Mouse (Mus musculus) erythroblast, embryonic 14.5 days (primary cell): ENCODE data around the gene Htr1d. TPM values are rescaled to one million over a fixed set of nuclear protein-coding genes. Genes with fewer than 3 reads are reported as not detected.

Source experiments
- H3K27me3 ChIP-seq: 2 replicates; pipeline ENCODE4 v1.6.1; 2012; ENCODE audit warnings: inconsistent platforms; ENCODE audit not compliant: control insufficient read depth
- H3K36me3 ChIP-seq: 2 replicates; pipeline ENCODE4 v1.6.1; 2012; ENCODE audit warnings: mild to moderate bottlenecking, inconsistent platforms; ENCODE audit not compliant: control insufficient read depth
- H3K4me1 ChIP-seq: 2 replicates; pipeline ENCODE4 v1.6.1; 2012; ENCODE audit warnings: inconsistent platforms; ENCODE audit not compliant: control insufficient read depth
- H3K4me3 ChIP-seq: replicated peaks from 2 replicates; pipeline ENCODE3; 2012; ENCODE audit warnings: moderate library complexity, mild to moderate bottlenecking, inconsistent platforms
- H3K9me3 ChIP-seq: 2 replicates; pipeline ENCODE4 v1.6.1; 2012; ENCODE audit warnings: low read length, inconsistent platforms, mixed read lengths; ENCODE audit not compliant: control insufficient read depth
- GATA1 ChIP-seq: IDR thresholded peaks from 2 replicates; pipeline ENCODE4 v1.6.1; 2012; ENCODE audit warnings: low read length, inconsistent platforms, mixed read lengths
- TAL1 ChIP-seq: IDR thresholded peaks from 3 replicates; pipeline ENCODE4 v1.6.1; 2012; ENCODE audit warnings: low read length, inconsistent platforms, mixed read lengths
- polyA plus RNA-seq: library from polyadenylated mRNA; stranded (reverse); fragments of >175 nt; gene quantifications from 2 replicates; pipeline ENCODE4 v1.2.3, GENCODE M21; 2012

Htr1d gene
- polyA plus RNA-seq, 1 experiment, result not detected

DNA sequence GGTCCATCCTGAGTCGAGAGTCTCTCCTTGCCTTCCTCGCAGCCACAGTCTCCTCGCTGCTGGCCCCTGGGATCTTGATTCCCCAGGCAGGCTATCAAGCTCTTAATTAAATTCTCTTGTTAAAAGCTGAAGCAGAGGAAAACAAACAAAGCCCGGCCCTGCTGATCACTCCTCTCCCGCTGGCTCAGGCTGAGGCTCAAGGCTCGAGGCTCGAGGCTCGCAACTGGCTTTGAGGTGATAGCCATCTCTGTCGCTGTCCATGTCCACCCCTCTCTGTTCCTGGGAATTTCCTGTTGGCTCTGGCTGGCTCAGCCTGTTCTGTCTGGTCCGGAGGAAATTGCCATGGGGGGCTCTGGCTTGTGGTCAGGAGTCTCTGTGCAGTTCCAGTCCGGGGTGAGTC lies 4.4 kb upstream of the Htr1d start:
- no peak overlapping the region for H3K4me3 ChIP-seq
- TF ChIP-seq TAL1, result no peak
- no peak for TF ChIP-seq GATA1
- H3K27me3 ChIP-seq, result peaks cover 41% of the 10 kb centered on the region
- H3K4me1 ChIP-seq, result no peaks in the 10 kb centered on the region
- no peaks in the 10 kb centered on the region for H3K36me3 ChIP-seq
- no peaks in the 10 kb centered on the region for H3K9me3 ChIP-seq

DNA sequence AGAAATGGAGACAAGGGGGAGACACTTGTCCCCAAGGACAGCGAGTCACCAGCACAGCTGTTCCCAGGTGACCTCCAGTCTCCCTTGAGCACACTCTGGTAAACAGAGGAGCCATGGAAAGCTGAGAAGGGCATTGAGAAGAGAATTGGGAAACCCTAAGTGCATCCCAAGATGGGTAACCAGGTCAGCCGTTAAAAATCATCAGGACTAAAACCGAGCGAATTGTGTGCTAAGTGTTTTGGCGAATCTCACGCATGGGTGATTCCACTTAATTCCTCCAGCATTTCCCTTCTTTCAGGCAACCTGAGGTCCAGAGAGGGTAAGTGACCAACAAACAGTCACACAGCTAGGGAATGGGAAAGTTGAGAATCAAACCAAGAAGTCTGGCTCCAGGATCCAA lies 3.9 kb upstream of the Htr1d start:
- TF ChIP-seq TAL1 (no peak), GATA1 (no peak)
- Histone ChIP-seq H3K36me3 (no peaks in the 10 kb centered on the region), H3K4me3 (no peak overlapping the region), H3K9me3 (no peaks in the 10 kb centered on the region), H3K4me1 (no peaks in the 10 kb centered on the region), H3K27me3 (peaks cover 45% of the 10 kb centered on the region)

- Histone ChIP-seq H3K36me3 (no peaks in the 10 kb centered on the region), H3K27me3 (peaks cover 59% of the 10 kb centered on the region), H3K4me3 (peak overlapping the region; percentile 20), H3K4me1 (peaks cover 2% of the 10 kb centered on the region; the same call in 1 of the 2 replicates), H3K9me3 (no peaks in the 10 kb centered on the region)
- TF ChIP-seq TAL1 (no peak), GATA1 (no peak)
These were observed 1.0 kb downstream of the Htr1d start for GRCm38 (mm10) chr4:136424120-136424999.

GRCm38 (mm10) chr4:136425000-136425288 lies 1.6 kb downstream of the Htr1d start:
- TF ChIP-seq TAL1 (no peak), GATA1 (no peak)
- Histone ChIP-seq H3K27me3 (peaks cover 59% of the 10 kb centered on the region), H3K4me1 (peaks cover 2% of the 10 kb centered on the region; the same call in 1 of the 2 replicates), H3K36me3 (no peaks in the 10 kb centered on the region), H3K9me3 (no peaks in the 10 kb centered on the region), H3K4me3 (no peak overlapping the region)

DNA sequence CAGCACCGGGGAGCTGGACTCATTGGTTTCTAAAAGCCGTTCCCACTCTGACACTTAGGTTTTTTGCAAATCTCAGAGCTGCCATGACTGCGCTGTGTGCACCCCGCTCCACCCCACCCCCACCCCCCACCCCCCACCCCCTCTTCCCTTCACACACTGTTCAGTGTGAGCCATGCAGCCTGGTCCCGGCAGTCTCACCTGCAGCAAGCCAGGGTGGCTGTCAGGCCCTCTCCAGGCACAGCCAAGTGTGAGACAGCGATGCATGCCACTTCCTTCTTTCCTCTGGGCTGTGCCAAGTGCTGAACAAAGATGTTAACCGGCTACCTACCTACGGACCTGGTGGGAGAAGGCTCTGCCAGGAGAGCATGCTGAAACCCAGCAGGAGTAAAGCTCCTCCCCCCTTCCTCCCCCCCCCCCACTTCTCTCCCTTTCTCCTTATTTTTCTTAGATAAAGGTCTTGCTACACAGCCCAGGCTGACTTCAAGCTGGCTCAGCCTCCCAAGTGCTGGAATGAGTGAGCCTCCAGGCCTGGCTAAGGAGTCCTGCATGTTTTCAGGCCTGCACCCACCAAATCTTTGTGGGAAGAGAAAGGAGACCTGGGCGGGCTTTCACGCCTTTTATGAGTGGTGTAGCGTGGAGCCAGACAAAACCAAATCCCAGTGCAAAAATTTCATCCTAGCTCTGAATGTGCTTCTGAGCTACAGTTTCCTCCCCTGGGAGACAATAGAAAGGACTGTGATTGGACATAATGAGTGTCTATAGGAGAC lies 7.5 kb downstream of the Htr1d start:
- peaks cover 11% of the 10 kb centered on the region for H3K27me3 ChIP-seq

DNA sequence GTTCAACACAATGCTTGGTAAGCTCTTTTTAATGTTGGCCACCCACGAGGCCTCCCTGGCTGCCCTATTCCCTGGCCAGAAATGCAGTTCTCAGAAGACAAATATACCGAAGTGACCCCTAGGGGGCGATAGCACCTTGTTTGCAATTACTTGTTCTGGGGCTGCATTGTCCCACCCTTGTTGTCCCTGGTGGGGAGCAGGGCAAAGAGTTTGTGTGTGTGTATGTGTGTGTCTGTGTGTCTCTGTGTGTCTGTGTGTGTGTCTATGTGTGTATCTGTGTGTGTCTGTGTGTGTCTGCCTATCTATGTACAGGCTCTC lies 8.0 kb downstream of the Htr1d start:
- TF ChIP-seq TAL1, result no peak
- no peak for TF ChIP-seq GATA1
- Histone ChIP-seq H3K36me3 (no peaks in the 10 kb centered on the region), H3K4me1 (peaks cover 4% of the 10 kb centered on the region), H3K9me3 (no peaks in the 10 kb centered on the region), H3K27me3 (peaks cover 6% of the 10 kb centered on the region), H3K4me3 (no peak overlapping the region)

More for the DNA sequence above, 7.5 kb downstream of the Htr1d start:
- no peaks in the 10 kb centered on the region for H3K36me3 ChIP-seq
- H3K9me3 ChIP-seq, result no peaks in the 10 kb centered on the region
- TF ChIP-seq TAL1, result no peak
- H3K4me3 ChIP-seq, result no peak overlapping the region
- peaks cover 2% of the 10 kb centered on the region; the same call in 1 of the 2 replicates for H3K4me1 ChIP-seq

DNA sequence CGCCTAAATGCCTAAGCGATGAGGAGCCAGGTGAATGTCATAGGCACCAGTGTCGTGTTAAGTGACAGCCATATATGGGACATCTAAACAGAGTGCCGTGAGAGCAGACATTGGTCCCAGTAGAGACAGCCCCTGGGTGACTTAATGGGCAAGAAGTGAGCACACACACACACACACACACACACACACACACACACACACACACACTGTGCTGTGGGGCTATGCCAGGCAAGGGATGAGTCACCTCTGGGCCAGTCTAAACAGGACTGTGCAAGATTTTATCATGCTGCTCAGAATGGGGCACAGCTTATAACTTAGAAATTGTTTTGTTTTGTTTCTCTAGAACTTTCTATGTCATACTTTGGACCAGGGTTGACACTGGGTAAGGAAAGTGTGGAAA lies 10.7 kb downstream of the Htr1d start:
- no peaks in the 10 kb centered on the region for H3K9me3 ChIP-seq
- no peak for TF ChIP-seq TAL1
- TF ChIP-seq GATA1, result no peak
- peaks cover 3% of the 10 kb centered on the region for H3K27me3 ChIP-seq
- peaks cover 4% of the 10 kb centered on the region for H3K4me1 ChIP-seq
- no peaks in the 10 kb centered on the region for H3K36me3 ChIP-seq
- no peak overlapping the region for H3K4me3 ChIP-seq

GRCm38 (mm10) chr4:136439106-136439505 lies 15.8 kb downstream of the Htr1d start:
- Histone ChIP-seq H3K4me1 (peaks cover 4% of the 10 kb centered on the region), H3K27me3 (no peaks in the 10 kb centered on the region), H3K36me3 (no peaks in the 10 kb centered on the region), H3K9me3 (no peaks in the 10 kb centered on the region), H3K4me3 (no peak overlapping the region)
- TF ChIP-seq GATA1, result no peak
- no peak for TF ChIP-seq TAL1

GRCm38 (mm10) chr4:136441354-136442043 lies 18.2 kb downstream of the Htr1d start:
- no peaks in the 10 kb centered on the region for H3K27me3 ChIP-seq
- H3K9me3 ChIP-seq, result no peaks in the 10 kb centered on the region
- no peak overlapping the region for H3K4me3 ChIP-seq
- H3K4me1 ChIP-seq, result no peaks in the 10 kb centered on the region
- H3K36me3 ChIP-seq, result no peaks in the 10 kb centered on the region
- TF ChIP-seq GATA1 (no peak), TAL1 (no peak)
